In genomic region chr17:61670651-61671050, GRCm38 (mm10) we compare ENCODE assay signal across 29 mouse cellular contexts.
"Had no signal": no experiment of that assay in that cellular context is flagged by ENCODE, and none has a peak within 500 bp of the region (broad histone marks: within the 10 kb centered on the region; RNA-seq: fewer than 3 reads in every experiment).

No protein-coding gene starts in this region.

- H3K36me3 ChIP-seq: limb, embryonic 10.5 days; limb, embryonic 12.5 days; limb, embryonic 13.5 days; limb, embryonic 15.5 days; liver, embryonic 12.5 days; liver, embryonic 13.5 days; liver, embryonic 15.5 days; lung, embryonic 15.5 days; midbrain, embryonic 10.5 days; midbrain, embryonic 12.5 days; midbrain, embryonic 13.5 days; midbrain, embryonic 15.5 days had no signal

- H3K27ac ChIP-seq: limb, embryonic 10.5 days; limb, embryonic 12.5 days; limb, embryonic 13.5 days; limb, embryonic 15.5 days; liver, embryonic 12.5 days; liver, embryonic 13.5 days; liver, embryonic 14.5 days; liver, embryonic 15.5 days; lung, embryonic 15.5 days; macrophage; midbrain, embryonic 10.5 days; midbrain, embryonic 12.5 days; midbrain, embryonic 13.5 days; midbrain, embryonic 15.5 days had no signal

- ATAC-seq: liver, embryonic 12.5 days; liver, postnatal 0 days; lung, postnatal 0 days; midbrain, embryonic 13.5 days; midbrain, embryonic 15.5 days; midbrain, embryonic 16.5 days had no signal

- DNase-seq: left cerebral cortex, postnatal 4 days; liver; liver, embryonic 13.5 days; liver, postnatal 0 days; lung, adult 18-20 months; lung, adult 2 months; lung, embryonic 14.5 days; lung, postnatal 10 days; lung, postnatal 14 days; lung, postnatal 36 days; lung, postnatal 4 days; midbrain, embryonic 14.5 days had no signal

- H3K9ac ChIP-seq: limb, embryonic 12.5 days; limb, embryonic 13.5 days; limb, embryonic 15.5 days; liver, embryonic 12.5 days; liver, embryonic 13.5 days; liver, embryonic 14.5 days; liver, embryonic 15.5 days; liver, postnatal 0 days; lung, embryonic 14.5 days; lung, embryonic 15.5 days; midbrain, embryonic 12.5 days; midbrain, embryonic 13.5 days; midbrain, embryonic 15.5 days had no signal

- H3K4me1 ChIP-seq: limb, embryonic 10.5 days; limb, embryonic 12.5 days; limb, embryonic 13.5 days; limb, embryonic 15.5 days; liver, embryonic 12.5 days; liver, embryonic 13.5 days; liver, embryonic 15.5 days; lung, embryonic 15.5 days; megakaryocyte, embryonic 14.5 days; midbrain, embryonic 10.5 days; midbrain, embryonic 12.5 days; midbrain, embryonic 13.5 days; midbrain, embryonic 15.5 days had no signal

- H3K27me3 ChIP-seq: limb, embryonic 12.5 days; limb, embryonic 13.5 days; limb, embryonic 15.5 days; liver, embryonic 12.5 days; liver, embryonic 13.5 days; liver, embryonic 15.5 days; lung, embryonic 15.5 days; megakaryocyte, embryonic 14.5 days; midbrain, embryonic 12.5 days; midbrain, embryonic 13.5 days; midbrain, embryonic 15.5 days had no signal

- H3K9me3 ChIP-seq: limb, embryonic 10.5 days; limb, embryonic 12.5 days; limb, embryonic 13.5 days; limb, embryonic 15.5 days; liver, embryonic 12.5 days; liver, embryonic 13.5 days; liver, embryonic 15.5 days; lung, embryonic 15.5 days; megakaryocyte, embryonic 14.5 days; midbrain, embryonic 10.5 days; midbrain, embryonic 12.5 days; midbrain, embryonic 13.5 days; midbrain, embryonic 15.5 days had no signal

- H3K4me3 ChIP-seq: limb, embryonic 10.5 days; limb, embryonic 12.5 days; limb, embryonic 13.5 days; limb, embryonic 15.5 days; liver, embryonic 12.5 days; liver, embryonic 13.5 days; liver, embryonic 15.5 days; lung, embryonic 15.5 days; megakaryocyte, embryonic 14.5 days; midbrain, embryonic 10.5 days; midbrain, embryonic 12.5 days; midbrain, embryonic 13.5 days; midbrain, embryonic 15.5 days; myocyte had no signal
